In genomic region chr2:32144633-32145032, GRCm38 (mm10) we compare ENCODE assay signal across 31 mouse cellular contexts. TPM values are rescaled to one million over a fixed set of nuclear protein-coding genes. Genes with fewer than 3 reads are reported as not detected.
A peak's percentile ranks its signal among the peaks of the same experiment; 100 is the strongest.
DNase-seq lines count a peak whose midpoint lies in the region; ATAC-seq and TF ChIP-seq lines count a peak whose summit lies in the region.
"Had no signal": no experiment of that assay in that cellular context is flagged by ENCODE, and none has a peak within 500 bp of the region (broad histone marks: within the 10 kb centered on the region; RNA-seq: fewer than 3 reads in every experiment).

No protein-coding gene starts in this region.

- no peak for DNase-seq in G1E (ENCODE audit: low spot score)
- no peak for DNase-seq in liver, embryonic 11.5 days (ENCODE audit: low spot score)
- DNase-seq in cerebellum, adult 11-12 months = no peak
- no peak for DNase-seq in cerebellum, postnatal 25 days
- no peak for DNase-seq in lung, postnatal 4 days
- no peak for DNase-seq in cerebellum, postnatal 36 days
- DNase-seq: adrenal gland, adult 2 months; B cell, adult 2 months; cerebellum, adult 8-10 months; gastrocnemius, postnatal 14 days; heart, postnatal 14 days; kidney, adult 2 months; lung, adult 18-20 months; right cerebral cortex, adult 18-20 months; right cerebral cortex, postnatal 4 days; thymus, adult 18-20 months; thymus, postnatal 25 days had no signal

- peaks cover 47% of the 10 kb centered on the region for H3K4me1 ChIP-seq in G1E (ENCODE audit: insufficient read depth, low read depth, low read length)
- H3K4me1 ChIP-seq in liver, embryonic 11.5 days (replicated peaks; ENCODE audit: control insufficient read depth, insufficient read depth, low read length) = no peaks in the 10 kb centered on the region; the same call in 1 of the 2 replicates
- H3K4me1 ChIP-seq in liver, embryonic 16.5 days (ENCODE audit: control insufficient read depth, low read depth, low read length) = peaks cover 21% of the 10 kb centered on the region
- H3K4me1 ChIP-seq: embryonic facial prominence, embryonic 13.5 days; intestine, embryonic 15.5 days; limb, embryonic 12.5 days; neural tube, embryonic 12.5 days had no signal

- ATAC-seq in G1E (ENCODE audit: extremely low read depth, insufficient number of reproducible peaks, low FRiP score, poor library complexity, severe bottlenecking) = peak; percentile 70
- ATAC-seq in liver, embryonic 11.5 days (replicated peaks; ENCODE audit: low FRiP score) = peak; percentile 58
- ATAC-seq in liver, embryonic 16.5 days (ENCODE audit: low read depth) = peak; percentile 65
- ATAC-seq: activated CD4-positive, CD25-positive, alpha-beta regulatory T cell, adult 4 months; hindbrain, embryonic 16.5 days; intestine, embryonic 15.5 days; lung, postnatal 0 days had no signal

- no peaks in the 10 kb centered on the region for H3K36me3 ChIP-seq in G1E (replicated peaks)
- H3K36me3 ChIP-seq in liver, embryonic 11.5 days (ENCODE audit: control insufficient read depth, insufficient read depth, low read length) = no peaks in the 10 kb centered on the region
- no peaks in the 10 kb centered on the region for H3K36me3 ChIP-seq in liver, embryonic 16.5 days (ENCODE audit: control insufficient read depth, insufficient read depth)
- H3K36me3 ChIP-seq: embryonic facial prominence, embryonic 13.5 days; forebrain, embryonic 12.5 days; intestine, embryonic 15.5 days; limb, embryonic 12.5 days; midbrain, embryonic 10.5 days; neural tube, embryonic 12.5 days had no signal

- TF ChIP-seq CTCF in G1E (IDR thresholded peaks at IDR 0.05; ENCODE audit: low read depth, low read length) = no peak

- 56% methylated on average over 5 of the region's 5 CpGs for WGBS in liver, embryonic 11.5 days
- WGBS in liver, embryonic 16.5 days (ENCODE audit: insufficient replicate concordance) = 31% methylated on average over 5 of the region's 5 CpGs

- H3K9me3 ChIP-seq in G1E (replicated peaks) = no peaks in the 10 kb centered on the region
- no peaks in the 10 kb centered on the region for H3K9me3 ChIP-seq in liver, embryonic 11.5 days (ENCODE audit: control insufficient read depth, low read length)
- no peaks in the 10 kb centered on the region for H3K9me3 ChIP-seq in liver, embryonic 16.5 days (replicated peaks; ENCODE audit: control insufficient read depth, low read length)
- H3K9me3 ChIP-seq: embryonic facial prominence, embryonic 13.5 days; forebrain, embryonic 12.5 days; intestine, embryonic 15.5 days; limb, embryonic 12.5 days; midbrain, embryonic 10.5 days; neural tube, embryonic 12.5 days had no signal

- H3K4me3 ChIP-seq in G1E (ENCODE audit: low read depth, low read length) = peak overlapping the region; percentile 11; the same call in 1 of the 2 replicates
- H3K4me3 ChIP-seq in liver, embryonic 11.5 days (ENCODE audit: low read depth, low read length) = no peak overlapping the region
- no peak overlapping the region for H3K4me3 ChIP-seq in liver, embryonic 16.5 days (ENCODE audit: low read depth, low read length)
- H3K4me3 ChIP-seq: embryonic facial prominence, embryonic 13.5 days; erythroblast, embryonic 14.5 days; forebrain, embryonic 12.5 days; intestine, embryonic 15.5 days; limb, embryonic 12.5 days; midbrain, embryonic 10.5 days; myocyte; neural tube, embryonic 12.5 days had no signal

- no peaks in the 10 kb centered on the region for H3K27me3 ChIP-seq in G1E (ENCODE audit: insufficient read depth, low read length)
- H3K27me3 ChIP-seq in liver, embryonic 11.5 days (replicated peaks; ENCODE audit: control insufficient read depth, insufficient read depth, low read length) = no peaks in the 10 kb centered on the region
- no peaks in the 10 kb centered on the region for H3K27me3 ChIP-seq in liver, embryonic 16.5 days (ENCODE audit: control insufficient read depth, insufficient read depth, low read depth, low read length)
- H3K27me3 ChIP-seq: embryonic facial prominence, embryonic 13.5 days; forebrain, embryonic 12.5 days; intestine, embryonic 15.5 days; limb, embryonic 12.5 days; neural tube, embryonic 12.5 days had no signal

- peak overlapping the region; percentile 25; the same call in 1 of the 2 replicates for H3K27ac ChIP-seq in liver, embryonic 11.5 days (ENCODE audit: low read depth, low read length)
- peak overlapping the region; percentile 88 for H3K27ac ChIP-seq in liver, embryonic 16.5 days (ENCODE audit: low read length)
- H3K27ac ChIP-seq: embryonic facial prominence, embryonic 13.5 days; forebrain, embryonic 12.5 days; intestine, embryonic 15.5 days; limb, embryonic 12.5 days; macrophage; midbrain, embryonic 10.5 days; neural tube, embryonic 12.5 days; stomach, postnatal 0 days had no signal

- H3K9ac ChIP-seq in liver, embryonic 11.5 days (ENCODE audit: low read depth, low read length) = no peak overlapping the region; the same call in 1 of the 2 replicates
- H3K9ac ChIP-seq in liver, embryonic 16.5 days (ENCODE audit: low read depth, low read length) = 0 out of 2 replicates have a peak overlapping the region, but pooled peaks have one; percentile 20
- H3K9ac ChIP-seq: embryonic facial prominence, embryonic 13.5 days; forebrain, embryonic 12.5 days; intestine, embryonic 15.5 days; limb, embryonic 12.5 days; neural tube, embryonic 12.5 days had no signal

- H3K4me2 ChIP-seq in liver, embryonic 11.5 days = no peak overlapping the region
- H3K4me2 ChIP-seq in liver, embryonic 16.5 days (ENCODE audit: low read depth, low read length) = peak overlapping the region; percentile 32
- H3K4me2 ChIP-seq: embryonic facial prominence, embryonic 13.5 days; forebrain, embryonic 12.5 days; intestine, embryonic 15.5 days; limb, embryonic 12.5 days; neural tube, embryonic 12.5 days had no signal

RNA-seq across cellular contexts. Expression of gene Prrc2b, which starts 6.2 kb away (rescaled TPM):
- total RNA-seq in G1E (2014; fragmentation: Nextera tagmentation) = 147 and 160 TPM in 2 replicates
- total RNA-seq in G1E (2017) = 16.0 and 17.1 TPM in 2 replicates
- 90.5 and 103 TPM in 2 replicates for polyA plus RNA-seq in G1E (2012)
- 37.8 and 48.1 TPM in 2 replicates for polyA plus RNA-seq in liver, embryonic 11.5 days (2014; fragmentation: Nextera tagmentation; extraction: Ambion mirVana)
- polyA plus RNA-seq in liver, embryonic 16.5 days (2015; fragmentation: Nextera tagmentation; extraction: Ambion mirVana) = 4.5 and 4.7 TPM in 2 replicates

RNA-seq across cellular contexts. Expression of gene Plpp7, which starts 49.3 kb away (rescaled TPM):
- total RNA-seq in G1E (2014; fragmentation: Nextera tagmentation) (not detected in 2 replicates), G1E (2017) (0.41 and 0.44 TPM in 2 replicates)
- 0.42 and 0.44 TPM in 2 replicates for polyA plus RNA-seq in G1E (2012)
- 5.3 TPM in 2 replicates for polyA plus RNA-seq in liver, embryonic 11.5 days (2014; fragmentation: Nextera tagmentation; extraction: Ambion mirVana)
- 1.4 and 2.1 TPM in 2 replicates for polyA plus RNA-seq in liver, embryonic 16.5 days (2015; fragmentation: Nextera tagmentation; extraction: Ambion mirVana)
- polyA plus RNA-seq: activated CD4-positive, CD25-positive, alpha-beta regulatory T cell, adult 4 months had no signal

RNA-seq across cellular contexts. Expression of gene Fam78a, which starts 60.0 kb away (rescaled TPM):
- total RNA-seq in G1E (2014; fragmentation: Nextera tagmentation) (21.7 and 24.7 TPM in 2 replicates), G1E (2017) (25.3 and 27.4 TPM in 2 replicates)
- polyA plus RNA-seq in G1E (2012) = 49.2 and 54.5 TPM in 2 replicates
- polyA plus RNA-seq in liver, embryonic 11.5 days (2014; fragmentation: Nextera tagmentation; extraction: Ambion mirVana) = 19.2 and 19.8 TPM in 2 replicates
- polyA plus RNA-seq in liver, embryonic 16.5 days (2015; fragmentation: Nextera tagmentation; extraction: Ambion mirVana) = 6.5 and 7.0 TPM in 2 replicates
